Mouse (Mus musculus) heart, adult 11 months (tissue): ENCODE data around the gene Acot13.
A peak's percentile ranks its signal among the peaks of the same experiment; 100 is the strongest.

Source experiments
- DNase-seq: peaks from one replicate; pipeline ENCODE4 v3.0.0; 2022

The Acot13 gene

DNA sequence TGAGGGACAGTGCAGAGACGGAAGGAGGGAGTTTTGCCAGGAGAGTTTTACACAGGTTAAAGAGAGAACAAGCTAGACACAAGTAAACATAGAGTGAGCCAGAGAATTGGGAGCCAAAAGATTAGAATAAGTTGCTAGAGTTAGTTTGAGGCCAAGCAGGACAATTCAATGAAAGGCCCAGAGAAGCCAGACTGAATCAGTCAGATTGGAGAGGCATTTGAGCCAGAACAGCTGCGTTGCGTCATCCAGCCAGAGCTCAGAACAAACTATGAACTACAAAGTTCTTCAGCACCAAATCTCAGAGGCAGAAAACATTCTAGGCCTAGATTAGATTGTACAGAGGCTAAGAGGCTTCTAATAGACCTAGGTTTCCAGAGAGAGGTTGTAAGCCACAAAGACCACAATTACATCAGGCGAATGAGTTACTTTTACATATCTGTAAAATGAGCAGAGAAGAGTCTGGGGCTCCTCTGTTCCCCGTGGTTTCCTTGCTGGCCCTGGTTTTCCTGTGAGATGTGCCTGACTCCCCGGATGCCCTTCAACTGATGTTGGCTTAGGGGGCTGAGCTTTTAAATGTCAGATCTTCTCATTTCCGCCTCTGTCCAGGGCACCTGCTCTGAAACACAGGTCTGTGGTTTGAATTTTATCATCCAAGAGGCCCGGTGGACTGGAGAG lies 52.5 kb downstream of the Acot13 start:
- DNase-seq: peak; percentile 90

DNA sequence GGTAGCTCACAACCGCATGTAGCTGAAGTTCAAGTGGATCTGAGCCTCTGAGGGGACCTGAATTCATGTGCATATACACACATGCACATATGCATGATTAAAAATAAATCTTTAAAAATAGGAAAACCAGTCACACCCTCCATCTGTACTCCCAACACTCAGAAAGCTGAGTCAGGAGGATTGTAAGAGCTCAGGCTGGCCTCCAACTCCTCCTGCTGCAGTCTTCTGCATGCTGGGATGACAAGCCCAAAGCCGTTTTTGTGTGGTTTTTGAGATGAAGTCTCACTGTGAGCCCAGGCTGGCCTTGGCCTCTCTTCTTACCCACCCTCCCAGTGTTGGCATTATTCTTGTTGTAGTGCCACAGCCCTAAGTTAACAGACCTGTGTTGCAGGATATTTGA lies 53.3 kb downstream of the Acot13 start:
- DNase-seq: peak; percentile 78

DNA sequence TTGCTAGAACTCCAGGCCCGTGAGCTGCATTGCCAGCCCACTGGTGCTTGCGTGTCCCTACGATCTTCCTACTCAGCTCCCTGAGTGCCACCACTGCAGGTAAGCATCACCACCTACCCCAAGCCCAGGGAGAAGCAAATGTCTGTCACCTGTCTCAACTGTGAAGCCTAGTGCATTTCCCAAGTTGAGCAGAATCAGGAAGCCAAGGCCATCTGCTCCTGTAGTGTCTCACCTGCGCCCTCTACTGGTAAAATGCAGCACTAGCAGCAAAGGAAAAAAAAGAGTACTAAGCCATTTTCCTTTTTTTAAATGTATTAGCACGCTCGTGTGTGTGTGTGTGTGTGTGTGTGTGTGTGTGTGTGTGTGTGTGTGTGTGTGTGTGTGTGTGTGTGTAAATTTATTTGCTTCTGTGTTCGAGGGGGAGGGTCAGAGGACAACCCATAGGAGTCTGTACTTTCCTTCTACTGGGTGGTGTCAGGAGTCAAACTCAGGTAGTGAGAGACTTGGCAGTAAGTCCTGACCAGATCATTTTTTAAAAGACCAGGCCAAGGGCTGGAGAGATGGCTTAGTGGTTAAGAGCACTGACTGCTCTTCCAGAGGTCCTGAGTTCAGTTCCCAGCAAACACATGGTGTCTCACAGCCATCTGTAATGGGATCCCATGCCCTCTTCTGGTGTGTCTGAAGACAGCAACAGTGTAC lies 55.0 kb downstream of the Acot13 start:
- peak; percentile 91 for DNase-seq

DNA sequence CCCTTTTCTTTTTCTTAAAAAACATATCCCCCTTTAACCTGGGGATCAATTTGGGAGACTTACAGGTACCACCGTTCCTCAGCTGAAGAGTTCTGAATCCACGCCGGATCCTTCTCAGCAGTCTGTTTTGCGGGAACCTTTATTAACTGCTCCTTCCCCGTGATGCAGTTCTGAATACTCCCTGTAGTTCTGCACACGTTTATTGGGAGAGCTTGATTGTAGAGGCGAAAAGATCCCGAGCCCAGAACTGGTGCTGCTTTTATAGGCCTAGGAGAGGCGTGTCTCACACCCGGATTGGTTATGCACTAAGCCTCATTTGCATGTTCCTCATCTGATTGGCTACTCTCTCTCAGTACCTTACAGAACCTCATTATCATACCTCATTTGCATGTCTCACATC lies 59.9 kb downstream of the Acot13 start:
- DNase-seq: peak; percentile 37
